Mouse (Mus musculus) adrenal gland, adult (tissue): ENCODE measurements around the gene Lpcat1.

Source experiments
- DNase-seq, 2 experiments: peaks; one replicate each; pipeline ENCODE4 v3.0.0; 2022 to 2023; ENCODE audit warnings: low spot score in 1 of 2; ENCODE audit not compliant: inconsistent age in 2 of 2

Lpcat1 gene

GRCm38 (mm10) chr13:73467034-73467420, at the start of gene Lpcat1:
Gene Lpcat1, plus strand, starts transcription at chr13:73467197.
- DNase-seq: peak; percentile 91 to 95

DNA sequence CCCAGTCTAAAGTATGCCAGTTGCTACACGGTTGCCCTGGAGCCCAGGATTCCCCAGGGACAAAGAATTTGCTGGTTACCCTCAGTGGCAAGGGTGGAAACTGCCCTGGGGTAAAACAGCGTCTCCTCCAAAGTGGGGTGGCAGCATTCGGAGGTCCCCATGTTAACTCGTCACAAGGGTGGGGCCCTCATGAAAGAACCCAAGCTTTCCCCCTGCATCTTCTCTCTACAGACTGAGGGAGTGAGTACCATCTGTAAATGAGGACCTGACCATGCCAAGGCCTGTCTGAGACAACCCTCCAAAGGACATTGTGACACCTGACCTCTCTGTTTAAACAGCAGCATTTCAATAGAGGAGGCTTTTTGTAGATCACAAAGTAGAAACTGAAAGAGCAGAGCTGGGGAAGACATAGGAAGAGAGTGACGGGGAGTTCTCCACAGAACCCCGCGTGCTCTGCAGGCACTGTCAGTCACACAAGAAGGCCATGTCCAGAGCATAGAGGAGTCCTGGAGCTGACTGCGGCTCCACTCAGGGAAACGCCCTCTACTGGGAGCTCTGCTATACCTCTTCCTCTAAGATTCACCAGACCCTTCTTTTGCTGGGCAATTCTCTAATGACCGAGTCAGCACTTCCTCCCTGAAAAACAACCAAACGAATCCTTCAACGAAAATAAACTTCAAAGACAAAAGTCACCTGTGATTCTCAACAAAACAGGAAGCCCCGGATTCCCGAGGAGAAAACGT, 49.3 kb upstream of the Lpcat1 start:
- peak; percentile 34 to 68 for DNase-seq

GRCm38 (mm10) chr13:73418297-73418696, 48.7 kb upstream of the Lpcat1 start:
- DNase-seq: no peak

DNA sequence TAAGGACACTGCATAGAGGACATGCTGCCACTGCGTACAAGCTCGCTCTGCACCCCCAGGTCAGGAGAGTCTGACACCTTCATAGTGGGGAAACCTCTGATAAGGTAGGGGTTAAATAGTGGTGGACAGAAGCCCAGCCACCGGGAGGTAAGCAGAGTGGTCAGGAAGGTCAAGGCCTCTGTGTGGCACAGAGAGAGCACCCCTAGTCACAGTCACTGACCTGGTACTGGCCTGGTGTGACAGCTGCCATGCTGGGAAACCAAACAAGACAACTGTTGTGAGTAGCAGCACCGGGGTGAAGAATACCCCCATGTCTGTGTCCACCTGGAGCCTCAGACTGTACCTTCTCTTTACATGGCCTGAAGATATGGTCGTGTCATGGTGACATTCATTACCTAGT, 47.8 kb upstream of the Lpcat1 start:
- DNase-seq: no peak

DNA sequence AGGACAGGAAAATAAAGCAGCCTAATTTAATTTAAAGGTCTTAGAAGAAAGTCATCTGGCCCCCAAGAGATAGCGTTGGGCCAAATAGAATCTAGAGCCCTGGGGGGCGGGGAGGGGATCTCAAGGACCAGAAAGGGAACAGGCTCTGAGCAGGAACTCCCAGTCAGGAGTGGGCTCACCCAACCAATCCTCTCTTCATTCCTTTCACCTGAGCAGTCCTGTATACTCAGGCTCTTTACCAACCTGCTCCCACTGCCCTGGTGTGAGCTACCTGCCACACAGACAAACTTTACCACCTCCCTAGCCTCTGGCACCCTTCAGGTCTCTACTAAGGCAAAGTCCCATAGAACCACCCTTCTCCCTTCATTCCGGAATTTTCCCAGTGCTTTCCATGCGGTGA, 44.0 kb upstream of the Lpcat1 start:
- no peak for DNase-seq

- no peak for DNase-seq
Observed at GRCm38 (mm10) chr13:73425035-73425434, 42.0 kb upstream of the Lpcat1 start.

GRCm38 (mm10) chr13:73425839-73426490, 41.0 kb upstream of the Lpcat1 start:
- peak; percentile 68 to 84 for DNase-seq

DNA sequence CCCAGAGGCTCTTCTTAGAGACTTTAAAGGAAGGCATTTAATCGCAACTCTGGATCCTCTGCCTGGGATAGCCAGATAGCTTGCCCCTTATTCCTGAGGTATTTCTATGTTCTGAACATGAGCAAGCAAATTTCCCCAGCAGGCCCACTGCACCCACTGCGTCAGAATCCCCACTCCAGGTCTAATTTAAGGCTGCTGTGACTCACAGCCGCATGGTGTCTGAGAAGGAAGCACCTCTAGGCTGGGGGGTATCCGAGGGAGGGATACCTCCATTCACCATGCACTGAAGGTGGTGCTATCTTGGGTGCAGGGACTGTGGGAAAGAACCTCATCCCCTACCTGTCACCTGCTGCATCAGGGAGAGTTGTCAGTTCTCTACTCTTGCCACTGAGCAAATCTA, 40.4 kb upstream of the Lpcat1 start:
- no peak for DNase-seq

DNA sequence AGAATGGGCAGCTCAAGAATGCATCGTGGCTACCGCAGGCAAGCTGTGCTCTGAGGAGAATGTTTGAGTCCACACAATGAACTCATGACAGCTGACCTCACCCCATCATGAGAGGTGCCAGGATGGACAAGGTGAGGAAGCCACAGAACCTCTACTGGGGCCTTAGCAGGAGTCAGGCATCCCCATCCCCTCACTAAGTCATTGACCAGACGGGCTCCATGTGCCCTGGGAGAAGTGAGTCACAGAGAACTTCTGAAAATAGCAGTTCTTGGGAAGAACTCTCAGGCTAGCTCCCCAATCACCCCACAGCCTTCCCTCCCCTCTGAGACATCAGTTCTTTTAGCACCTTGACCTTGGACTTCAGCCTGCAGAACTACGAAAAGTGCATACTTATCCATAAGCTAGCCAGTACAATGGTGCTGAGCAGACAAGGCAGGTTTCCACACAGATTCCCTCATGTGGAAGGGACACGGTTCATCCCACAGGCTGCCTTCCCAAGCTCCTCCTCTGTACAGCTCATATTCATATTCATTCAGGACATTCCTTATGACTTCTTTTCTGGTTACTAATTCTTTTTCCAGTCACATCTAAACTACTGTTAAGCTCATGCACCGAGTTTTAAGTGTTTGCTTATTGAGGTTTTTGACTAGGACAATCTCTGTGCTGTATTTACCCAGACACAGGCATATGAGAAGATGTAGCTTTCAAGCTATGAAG, 37.2 kb upstream of the Lpcat1 start:
- DNase-seq: peak in 1 of 2 experiments; percentile 13

DNA sequence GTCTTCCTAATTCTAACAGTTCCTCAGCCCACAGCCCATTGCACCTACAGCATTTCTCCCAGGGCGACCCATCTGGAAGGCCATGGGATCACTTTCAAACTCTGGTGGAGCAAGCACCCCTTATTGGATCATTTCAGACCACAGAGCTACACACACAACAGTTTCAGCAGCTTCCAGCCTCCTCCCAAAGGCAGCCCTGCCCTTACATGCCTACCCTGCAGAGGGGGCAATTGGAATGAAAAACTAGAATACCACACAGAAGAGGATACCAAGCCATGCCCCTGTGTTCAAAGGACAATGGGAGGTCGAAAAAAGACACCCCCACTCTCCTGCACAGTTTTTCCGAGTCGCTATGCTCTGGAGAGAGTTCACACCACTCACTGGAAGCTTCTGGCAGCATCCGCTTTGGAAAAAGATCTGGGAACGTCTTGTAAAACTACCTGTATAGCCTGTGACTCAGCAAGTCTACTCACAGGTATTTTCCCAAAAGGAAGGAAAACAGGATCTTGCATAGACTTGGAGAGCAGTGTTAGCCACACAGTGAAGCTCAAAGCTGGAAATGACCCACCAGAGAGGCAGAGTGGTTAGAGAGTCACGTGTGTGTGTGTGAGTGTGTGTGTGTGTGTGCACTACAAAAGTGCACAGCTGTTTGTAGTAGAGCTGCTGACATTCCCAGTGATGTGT, 34.4 kb upstream of the Lpcat1 start:
- no peak for DNase-seq

- DNase-seq: peak; percentile 27 to 40
Observed at GRCm38 (mm10) chr13:73433681-73434535, 33.1 kb upstream of the Lpcat1 start.

- DNase-seq: no peak
Observed at GRCm38 (mm10) chr13:73434687-73435086, 32.3 kb upstream of the Lpcat1 start.

GRCm38 (mm10) chr13:73435662-73436061, 31.3 kb upstream of the Lpcat1 start:
- DNase-seq: no peak

DNA sequence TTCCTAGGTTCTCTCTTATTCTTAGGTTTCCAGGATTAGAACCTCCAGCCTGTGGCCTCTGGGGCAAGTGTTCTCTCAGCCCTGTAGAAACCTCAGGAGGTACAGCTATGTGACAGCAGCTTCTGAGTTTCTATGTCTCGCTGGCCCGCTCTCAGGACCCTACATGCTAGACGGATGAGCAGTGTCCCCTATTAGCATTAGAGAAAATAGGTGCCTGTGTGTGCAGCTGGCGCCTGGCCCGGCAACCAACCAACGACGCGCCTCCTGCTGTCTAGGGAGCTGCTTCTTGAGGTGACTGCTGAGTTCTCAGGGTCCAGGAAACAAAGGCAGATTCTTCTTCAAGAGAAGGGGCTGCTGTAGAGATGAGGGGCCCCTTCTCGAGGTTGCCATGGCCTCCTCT, 27.9 kb upstream of the Lpcat1 start:
- no peak for DNase-seq

DNA sequence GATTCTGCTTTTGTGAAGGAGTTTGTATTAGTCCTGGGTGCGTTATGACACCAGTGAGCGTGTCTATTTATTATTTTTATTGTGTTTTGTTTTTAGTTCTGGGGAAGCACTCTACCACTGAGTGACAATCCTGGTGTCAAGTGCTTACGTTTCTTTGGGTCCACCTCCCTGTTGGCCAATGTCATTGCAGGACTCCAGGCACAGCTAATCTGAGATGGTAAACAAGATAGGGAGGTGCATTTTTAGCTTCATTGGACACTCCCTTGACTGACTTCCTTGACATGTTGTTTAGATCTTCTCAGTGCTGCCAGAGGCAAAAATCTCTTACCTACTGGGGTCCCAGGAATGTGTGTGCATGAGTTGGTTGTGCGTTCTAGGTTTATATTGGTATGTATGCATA, 26.0 kb upstream of the Lpcat1 start:
- no peak for DNase-seq

DNA sequence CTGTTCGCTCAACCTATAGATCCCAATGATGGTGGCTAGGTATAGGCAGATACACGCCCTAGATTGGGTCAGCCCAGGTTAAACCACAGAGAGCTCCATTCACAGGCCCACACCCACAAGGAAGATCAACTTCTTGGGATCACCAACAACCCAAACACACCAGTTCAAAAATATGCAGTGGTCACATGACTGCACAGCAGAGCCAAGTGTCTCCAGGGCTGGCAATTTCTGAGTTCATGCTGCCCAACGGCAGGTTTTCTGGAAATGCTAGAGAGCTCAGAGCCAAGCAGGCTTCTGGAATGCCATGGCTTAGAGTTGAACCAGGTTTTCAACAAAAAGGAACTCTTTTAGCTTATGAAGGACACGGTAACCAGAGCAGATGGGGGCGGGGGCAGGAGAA, 25.3 kb upstream of the Lpcat1 start:
- no peak for DNase-seq

DNA sequence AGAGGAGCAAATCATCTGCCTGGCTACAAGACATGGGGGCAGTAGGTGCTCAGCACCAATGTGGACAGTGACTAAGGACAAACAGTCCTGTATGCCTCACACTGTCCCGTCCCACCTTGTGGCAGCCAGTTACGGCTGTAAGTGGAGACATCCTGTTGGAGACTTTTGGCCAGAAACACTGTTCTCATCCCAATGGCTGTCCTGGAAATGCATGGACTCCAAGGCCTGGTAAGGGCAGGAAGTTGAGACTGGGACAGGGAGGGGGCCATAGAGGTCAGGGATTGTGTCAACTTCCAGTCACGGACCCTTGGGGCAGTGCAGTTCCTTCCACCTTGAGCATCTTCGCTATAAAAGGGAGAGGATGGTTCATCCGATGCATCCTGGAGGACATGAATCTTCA, 24.6 kb upstream of the Lpcat1 start:
- DNase-seq: peak in 1 of 2 experiments; percentile 40

- DNase-seq: no peak
Observed at GRCm38 (mm10) chr13:73443093-73443821, 23.7 kb upstream of the Lpcat1 start.

GRCm38 (mm10) chr13:73445087-73445486, 21.9 kb upstream of the Lpcat1 start:
- peak in 1 of 2 experiments; percentile 63 for DNase-seq

GRCm38 (mm10) chr13:73446076-73446475, 20.9 kb upstream of the Lpcat1 start:
- no peak for DNase-seq
